Mouse (Mus musculus): ENCODE measurements around the gene Lad1. TPM values are rescaled to one million over a fixed set of nuclear protein-coding genes. Genes with fewer than 3 reads are reported as not detected.

Lad1 gene
- polyA plus RNA-seq, 1 experiment, result 0.46 TPM

DNA sequence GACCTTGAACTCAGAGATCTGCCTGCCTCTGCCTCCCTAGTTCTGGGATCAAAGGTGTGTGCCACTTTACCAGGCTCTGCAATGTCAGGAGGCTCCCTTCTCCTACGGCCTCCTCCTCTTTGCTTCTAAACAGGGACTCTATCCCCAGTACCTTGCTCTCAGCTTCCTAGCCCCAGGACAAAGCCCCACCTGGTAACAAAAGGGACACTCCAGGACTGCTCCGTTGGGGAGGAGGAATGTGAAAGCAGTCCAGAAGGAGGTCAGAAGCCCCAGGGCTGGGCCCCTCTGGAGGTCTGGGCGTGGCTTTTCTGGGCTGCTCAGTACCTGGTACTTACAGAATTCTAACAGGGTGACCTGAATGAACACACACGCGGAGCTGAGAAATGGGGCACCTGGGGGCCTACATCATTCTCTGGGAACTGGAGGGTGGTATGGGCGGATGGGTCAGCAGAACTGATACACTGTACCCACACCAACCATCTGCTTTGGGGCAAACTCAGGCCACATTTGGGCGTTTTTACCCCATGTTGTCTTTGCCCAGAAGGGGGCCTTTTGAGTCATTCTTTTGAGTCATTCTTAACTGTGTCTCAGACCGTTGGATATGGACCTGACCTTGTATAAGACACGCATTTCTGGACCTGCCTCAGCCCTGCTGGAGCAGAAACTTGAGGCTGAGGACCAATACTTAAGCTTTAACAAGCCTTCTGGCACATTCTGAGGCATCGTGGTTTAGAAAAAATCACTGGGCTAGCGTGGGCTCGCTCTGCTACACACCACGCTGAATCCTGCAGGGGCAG, 26.1 kb upstream of the Lad1 start:
- no peaks in the 10 kb centered on the region for H3K36me3 ChIP-seq (ENCODE audit: control insufficient read depth, insufficient read depth)
- TF ChIP-seq USF1 (IDR thresholded peaks at IDR 0.05; ENCODE audit: low read depth), result no peak
- peak overlapping the region; percentile 28 for H3K4me2 ChIP-seq (ENCODE audit: low read depth)
- no peaks in the 10 kb centered on the region for H3K79me2 ChIP-seq (ENCODE audit: control insufficient read depth, insufficient read depth)
- H3ac ChIP-seq (ENCODE audit: control insufficient read depth, insufficient read length), result no peak overlapping the region
- H3K27me3 ChIP-seq (ENCODE audit: control insufficient read depth, insufficient read depth, insufficient read length), result no peaks in the 10 kb centered on the region
- no peak overlapping the region for H3K4me3 ChIP-seq

DNA sequence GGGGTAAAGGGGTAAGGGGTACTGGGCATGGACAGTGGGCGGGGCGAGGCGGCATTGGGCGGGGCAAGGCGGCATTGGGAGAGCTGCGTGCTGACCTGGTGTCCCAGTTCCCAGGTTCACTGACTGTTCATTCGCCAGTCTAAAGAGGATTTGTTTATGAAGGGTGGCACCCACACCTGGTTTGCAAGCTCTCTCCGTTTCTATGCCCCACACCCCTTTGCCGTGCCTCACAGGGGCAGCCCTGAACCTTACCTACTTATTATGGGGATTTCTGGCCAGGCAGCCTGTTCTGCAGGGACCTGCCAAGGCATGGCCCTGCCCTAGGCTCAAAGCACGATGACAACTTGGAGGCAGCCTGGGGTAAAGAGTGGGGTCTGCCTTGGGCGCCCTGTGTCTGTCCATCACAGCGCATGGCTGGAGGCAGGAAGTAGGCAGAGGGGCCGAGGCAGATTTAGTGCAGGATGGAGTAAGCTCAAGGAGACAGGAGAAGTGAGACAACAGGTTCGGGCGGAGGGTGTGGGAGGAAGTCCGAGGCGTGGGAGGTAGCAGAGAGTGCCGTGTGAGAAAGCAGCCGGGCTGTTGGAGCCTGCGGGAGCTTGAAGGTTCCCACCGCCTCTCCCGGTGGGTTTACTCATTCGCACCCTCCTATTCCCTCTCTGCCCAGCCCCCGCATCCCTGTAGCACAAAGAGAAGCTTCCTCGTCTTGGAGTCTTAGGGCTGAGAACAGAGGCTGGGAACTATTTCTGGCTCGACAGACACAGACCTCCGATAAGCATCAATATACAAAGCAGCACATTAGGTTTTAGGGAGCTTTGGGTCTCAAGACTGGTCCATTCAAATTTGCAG, 24.8 kb upstream of the Lad1 start:
- H3K4me3 ChIP-seq, result peak overlapping the region; percentile 19
- H3K36me3 ChIP-seq (ENCODE audit: control insufficient read depth, insufficient read depth), result no peaks in the 10 kb centered on the region
- TF ChIP-seq POLR2A (IDR thresholded peaks at IDR 0.05; ENCODE audit: insufficient read length, low read depth) (no peak), USF1 (IDR thresholded peaks at IDR 0.05; ENCODE audit: low read depth) (no peak), TCF12 (IDR thresholded peaks at IDR 0.05; ENCODE audit: insufficient read depth, poor library complexity, severe bottlenecking) (no peak), SRF (IDR thresholded peaks at IDR 0.05; ENCODE audit: control insufficient read depth, insufficient read length, low read depth) (no peak), MAX (IDR thresholded peaks at IDR 0.05; ENCODE audit: low read depth) (no peak), CEBPB (IDR thresholded peaks at IDR 0.05; ENCODE audit: insufficient read depth, poor library complexity, severe bottlenecking) (no peak), POLR2AphosphoS2 (IDR thresholded peaks at IDR 0.05; ENCODE audit: insufficient read length, low read depth) (no peak), TCF3 (IDR thresholded peaks at IDR 0.05; ENCODE audit: insufficient read length, low read depth) (no peak), E2F4 (IDR thresholded peaks at IDR 0.05; ENCODE audit: insufficient read depth) (no peak), MYOD1 (IDR thresholded peaks at IDR 0.05; ENCODE audit: control insufficient read depth in 1 of 3, insufficient read length in 2 of 3, low read depth in 2 of 3) (peak in 2 of 3 experiments; percentile 19 to 80), MYOG (IDR thresholded peaks at IDR 0.05; ENCODE audit: control insufficient read depth in 1 of 3, insufficient read depth in 1 of 3, insufficient read length in 2 of 3, low read depth in 2 of 3) (peak in 1 of 3 experiments; percentile 59), REST (IDR thresholded peaks at IDR 0.05; ENCODE audit: insufficient read depth, insufficient read length) (no peak)
- H3K27me3 ChIP-seq (ENCODE audit: control insufficient read depth, insufficient read depth, insufficient read length), result no peaks in the 10 kb centered on the region
- peak overlapping the region; percentile 82 for H3K4me2 ChIP-seq (ENCODE audit: low read depth)
- H3K79me2 ChIP-seq (ENCODE audit: control insufficient read depth, insufficient read depth), result no peaks in the 10 kb centered on the region
- no peak overlapping the region for H3ac ChIP-seq (ENCODE audit: control insufficient read depth, insufficient read length)

DNA sequence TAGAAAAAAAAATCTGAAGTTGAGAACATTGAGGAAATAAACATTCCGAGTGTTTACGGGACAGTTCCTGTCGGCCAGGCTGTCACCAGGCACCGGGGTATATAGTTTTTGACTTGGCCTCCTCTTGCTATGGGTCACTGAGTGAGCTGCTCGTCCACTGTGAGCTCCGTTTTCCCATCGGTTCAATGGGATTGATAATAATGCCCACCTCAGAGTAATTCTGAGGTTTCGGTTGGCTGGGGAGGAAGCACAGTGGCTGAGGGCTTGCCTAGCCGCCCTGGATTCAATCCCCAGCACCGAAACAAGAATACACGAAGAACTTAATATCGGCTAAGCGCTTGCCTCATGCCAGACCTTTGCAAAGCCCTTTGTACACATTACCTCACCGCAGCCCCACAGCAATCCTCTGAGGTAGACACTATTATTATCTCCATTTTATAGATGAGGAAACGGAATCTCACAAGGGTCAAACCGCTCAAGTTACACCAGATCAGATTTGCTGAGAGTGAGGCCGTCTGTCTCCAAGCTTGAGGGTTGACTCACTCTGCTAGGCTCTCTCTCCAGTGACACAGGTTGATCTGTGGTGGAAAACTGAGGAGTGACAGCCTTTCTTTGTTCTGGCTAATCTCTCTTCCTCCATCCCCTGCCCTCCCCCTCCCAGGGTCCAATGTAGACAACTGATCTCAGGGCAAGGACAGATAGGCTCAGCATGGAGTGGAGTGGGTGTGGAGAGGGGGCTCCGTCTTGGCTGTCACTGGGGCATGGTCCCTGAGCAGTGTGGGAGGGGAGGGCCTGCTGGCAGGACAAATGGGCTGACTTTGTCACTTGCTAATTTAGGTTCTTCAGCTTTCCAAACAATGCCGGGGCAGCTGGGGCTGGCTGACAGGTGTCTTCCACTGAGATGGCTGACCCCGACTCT, 23.9 kb upstream of the Lad1 start:
- H3K36me3 ChIP-seq (ENCODE audit: control insufficient read depth, insufficient read depth), result no peaks in the 10 kb centered on the region
- H3K27me3 ChIP-seq (ENCODE audit: control insufficient read depth, insufficient read depth, insufficient read length), result no peaks in the 10 kb centered on the region
- H3K4me3 ChIP-seq, result peak overlapping the region; percentile 19
- TF ChIP-seq TCF12 (IDR thresholded peaks at IDR 0.05; ENCODE audit: insufficient read depth, poor library complexity, severe bottlenecking) (peak; percentile 82), USF1 (IDR thresholded peaks at IDR 0.05; ENCODE audit: low read depth) (no peak), REST (IDR thresholded peaks at IDR 0.05; ENCODE audit: insufficient read depth, insufficient read length) (no peak), MYOG (IDR thresholded peaks at IDR 0.05; ENCODE audit: control insufficient read depth in 1 of 3, insufficient read depth in 1 of 3, insufficient read length in 2 of 3, low read depth in 2 of 3) (peak; percentile 83 to 94 (median 89)), MYOD1 (IDR thresholded peaks at IDR 0.05; ENCODE audit: control insufficient read depth in 1 of 3, insufficient read length in 2 of 3, low read depth in 2 of 3) (peak; percentile 62 to 92 (median 86)), CEBPB (IDR thresholded peaks at IDR 0.05; ENCODE audit: insufficient read depth, poor library complexity, severe bottlenecking) (peak; percentile 30; the same call in 1 of the 2 replicates), TCF3 (IDR thresholded peaks at IDR 0.05; ENCODE audit: insufficient read length, low read depth) (peak; percentile 61), SRF (IDR thresholded peaks at IDR 0.05; ENCODE audit: control insufficient read depth, insufficient read length, low read depth) (no peak), E2F4 (IDR thresholded peaks at IDR 0.05; ENCODE audit: insufficient read depth) (no peak)
- H3K79me2 ChIP-seq (ENCODE audit: control insufficient read depth, insufficient read depth), result peaks cover 2% of the 10 kb centered on the region
- H3ac ChIP-seq (ENCODE audit: control insufficient read depth, insufficient read length), result no peak overlapping the region
- H3K4me2 ChIP-seq (ENCODE audit: low read depth), result peak overlapping the region; percentile 82

DNA sequence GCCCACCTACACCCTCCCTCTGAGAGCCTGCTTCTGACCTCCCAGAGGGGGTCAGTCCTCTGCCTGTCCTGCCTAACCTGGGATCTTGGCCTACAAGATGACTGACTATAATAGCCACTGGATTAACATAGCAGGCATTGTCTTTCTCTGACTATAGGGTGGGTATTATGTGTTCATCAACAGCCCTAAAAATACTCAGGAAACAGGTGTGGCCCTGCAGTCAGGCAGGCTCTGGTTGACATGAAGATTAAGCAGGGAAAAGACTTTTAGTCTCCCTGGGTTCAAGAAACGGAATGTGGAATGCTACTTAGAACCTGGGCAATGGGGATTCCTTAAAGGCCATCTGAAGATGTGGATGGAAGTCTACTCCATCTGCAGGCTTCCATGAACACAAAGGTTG, 19.9 kb upstream of the Lad1 start:
- Histone ChIP-seq H3K4me2 (ENCODE audit: low read depth) (peak overlapping the region; percentile 64), H3K79me2 (ENCODE audit: control insufficient read depth, insufficient read depth) (peaks cover 13% of the 10 kb centered on the region), H3ac (ENCODE audit: control insufficient read depth, insufficient read length) (no peak overlapping the region), H3K4me3 (peak overlapping the region; percentile 64), H3K27me3 (ENCODE audit: control insufficient read depth, insufficient read depth, insufficient read length) (no peaks in the 10 kb centered on the region), H3K36me3 (ENCODE audit: control insufficient read depth, insufficient read depth) (no peaks in the 10 kb centered on the region)
- TF ChIP-seq REST (IDR thresholded peaks at IDR 0.05; ENCODE audit: insufficient read depth, insufficient read length), result no peak
- no peak for TF ChIP-seq USF1 (IDR thresholded peaks at IDR 0.05; ENCODE audit: low read depth)
- no peak for TF ChIP-seq E2F4 (IDR thresholded peaks at IDR 0.05; ENCODE audit: insufficient read depth)
- TF ChIP-seq TCF12 (IDR thresholded peaks at IDR 0.05; ENCODE audit: insufficient read depth, poor library complexity, severe bottlenecking), result peak; percentile 66
- TF ChIP-seq MYOG (IDR thresholded peaks at IDR 0.05; ENCODE audit: control insufficient read depth in 1 of 3, insufficient read depth in 1 of 3, insufficient read length in 2 of 3, low read depth in 2 of 3), result peak in 2 of 3 experiments; percentile 2 to 71
- TF ChIP-seq POLR2AphosphoS2 (IDR thresholded peaks at IDR 0.05; ENCODE audit: insufficient read length, low read depth), result no peak
- no peak for TF ChIP-seq CEBPB (IDR thresholded peaks at IDR 0.05; ENCODE audit: insufficient read depth, poor library complexity, severe bottlenecking)
- peak in 2 of 3 experiments; percentile 67 to 82 for TF ChIP-seq MYOD1 (IDR thresholded peaks at IDR 0.05; ENCODE audit: control insufficient read depth in 1 of 3, insufficient read length in 2 of 3, low read depth in 2 of 3)
- no peak for TF ChIP-seq MAX (IDR thresholded peaks at IDR 0.05; ENCODE audit: low read depth)
- TF ChIP-seq TCF3 (IDR thresholded peaks at IDR 0.05; ENCODE audit: insufficient read length, low read depth), result no peak
- TF ChIP-seq SRF (IDR thresholded peaks at IDR 0.05; ENCODE audit: control insufficient read depth, insufficient read length, low read depth), result no peak
- no peak for TF ChIP-seq POLR2A (IDR thresholded peaks at IDR 0.05; ENCODE audit: insufficient read length, low read depth)
